Mouse (Mus musculus) CD4-positive naive resting alpha-beta T cell, adult 76 days (primary cell): Measurements from ENCODE around the gene Olfr740. TPM values are rescaled to one million over a fixed set of nuclear protein-coding genes. Genes with fewer than 3 reads are reported as not detected.

Source experiments
- total RNA-seq: library from RNA; stranded (reverse); gene quantifications from one replicate; pipeline ENCODE4 v1.2.4, GENCODE M21; 2023

The Olfr740 gene
- not detected for total RNA-seq

GRCm38 (mm10) chr14:50445245-50445644 lies at the start of gene Olfr740:
Gene Olfr740, plus strand, starts transcription at chr14:50445545.

GRCm38 (mm10) chr14:50407268-50407667 lies 38.1 kb upstream of the Olfr740 start, which contains the start of gene Olfr738:
Gene Olfr738, plus strand, starts transcription at chr14:50407568.

GRCm38 (mm10) chr14:50418326-50418725 lies 27.0 kb upstream of the Olfr740 start, which contains the start of gene Olfr739:
Gene Olfr739, plus strand, starts transcription at chr14:50418626.

GRCm38 (mm10) chr14:50472438-50472837 lies 27.1 kb downstream of the Olfr740 start, which contains the start of gene Olfr741:
Gene Olfr741, plus strand, starts transcription at chr14:50472738.

GRCm38 (mm10) chr14:50503300-50503699 lies 58.0 kb downstream of the Olfr740 start, which contains the start of gene Olfr742:
Gene Olfr742, plus strand, starts transcription at chr14:50503600.

Other genes starting within 250 kb of the Olfr740 start
- not detected for gene Olfr731, start 203.7 kb upstream of the Olfr740 start, total RNA-seq
- not detected for gene Olfr732, start 161.3 kb upstream of the Olfr740 start, total RNA-seq
- gene Olfr733, start 144.0 kb upstream of the Olfr740 start, total RNA-seq: not detected
- gene Olfr734, start 118.8 kb upstream of the Olfr740 start, total RNA-seq: not detected
- gene Olfr735, start 96.7 kb upstream of the Olfr740 start, total RNA-seq: not detected
- 0.23 TPM for gene Tlr11, start 87.6 kb upstream of the Olfr740 start, total RNA-seq
- gene Olfr736, start 64.4 kb upstream of the Olfr740 start, total RNA-seq: not detected
- not detected for gene Olfr738, start 38.0 kb upstream of the Olfr740 start, total RNA-seq
- not detected for gene Olfr739, start 26.9 kb upstream of the Olfr740 start, total RNA-seq
- not detected for gene Olfr741, start 27.2 kb downstream of the Olfr740 start, total RNA-seq
- gene Olfr742, start 58.1 kb downstream of the Olfr740 start, total RNA-seq: not detected
- not detected for gene Olfr743, start 76.3 kb downstream of the Olfr740 start, total RNA-seq
- gene Olfr744, start 169.3 kb downstream of the Olfr740 start, total RNA-seq: not detected
- not detected for gene Olfr745, start 193.8 kb downstream of the Olfr740 start, total RNA-seq
- not detected for gene Olfr746, start 201.5 kb downstream of the Olfr740 start, total RNA-seq
- gene Olfr747, start 247.7 kb downstream of the Olfr740 start, total RNA-seq: not detected